Mouse (Mus musculus): ENCODE measurements at regions not wholly inside any gene's neighbourhood (a gene's known extent, or its start where the extent isn't known, plus 50 kb on each side); places are given as distances from the start of the nearest gene placed in this dataset.
A peak's percentile ranks its signal among the peaks of the same experiment; 100 is the strongest.

- DNase-seq (ENCODE audit: low spot score in 2 of 2): no peak
Measured at GRCm38 (mm10) chr4:142956832-142957429, 255.9 kb downstream of the Prdm2 start.

- DNase-seq (ENCODE audit: low spot score in 2 of 2): no peak
Measured at GRCm38 (mm10) chr4:142956376-142956775, 256.4 kb downstream of the Prdm2 start.

GRCm38 (mm10) chr4:142953724-142954123, 259.1 kb downstream of the Prdm2 start:
- peak in 1 of 2 experiments; percentile 11 for DNase-seq (ENCODE audit: low spot score in 2 of 2)

GRCm38 (mm10) chr4:142952879-142953278, 259.9 kb downstream of the Prdm2 start:
- no peak for DNase-seq (ENCODE audit: low spot score in 2 of 2)

- DNase-seq (ENCODE audit: low spot score in 2 of 2): no peak
Measured at GRCm38 (mm10) chr4:142947673-142948072, 265.1 kb downstream of the Prdm2 start.

- no peak for DNase-seq (ENCODE audit: low spot score in 2 of 2)
Measured at GRCm38 (mm10) chr4:142933627-142934026, 279.2 kb downstream of the Prdm2 start.

GRCm38 (mm10) chr4:142929245-142929644, 283.6 kb downstream of the Prdm2 start:
- no peak for DNase-seq (ENCODE audit: low spot score in 2 of 2)

- DNase-seq (ENCODE audit: low spot score in 2 of 2): peak in 1 of 2 experiments; percentile 12
Measured at GRCm38 (mm10) chr4:142927328-142928108, 285.3 kb downstream of the Prdm2 start.

GRCm38 (mm10) chr4:142925111-142925510, 287.7 kb downstream of the Prdm2 start:
- no peak for DNase-seq (ENCODE audit: low spot score in 2 of 2)

- DNase-seq (ENCODE audit: low spot score in 2 of 2): no peak
Measured at GRCm38 (mm10) chr4:142909355-142909947, 303.3 kb downstream of the Prdm2 start.

GRCm38 (mm10) chr4:142908782-142909181, 304.0 kb downstream of the Prdm2 start:
- no peak for DNase-seq (ENCODE audit: low spot score in 2 of 2)

GRCm38 (mm10) chr4:142903356-142904032, 309.3 kb downstream of the Prdm2 start:
- DNase-seq (ENCODE audit: low spot score in 2 of 2): no peak

- DNase-seq (ENCODE audit: low spot score in 2 of 2): no peak
Measured at GRCm38 (mm10) chr4:142900792-142901191, 312.0 kb downstream of the Prdm2 start.

- DNase-seq (ENCODE audit: low spot score in 2 of 2): no peak
Measured at GRCm38 (mm10) chr4:142898994-142899393, 313.8 kb downstream of the Prdm2 start.

GRCm38 (mm10) chr4:142890711-142891110, 322.1 kb downstream of the Prdm2 start:
- DNase-seq (ENCODE audit: low spot score in 2 of 2): peak in 1 of 2 experiments; percentile 55

- DNase-seq (ENCODE audit: low spot score in 2 of 2): no peak
Measured at GRCm38 (mm10) chr4:142888891-142889290, 323.9 kb downstream of the Prdm2 start.

GRCm38 (mm10) chr4:142887876-142888275, 324.9 kb downstream of the Prdm2 start:
- peak in 1 of 2 experiments; percentile 69 for DNase-seq (ENCODE audit: low spot score in 2 of 2)

- DNase-seq (ENCODE audit: low spot score in 2 of 2): peak; percentile 74
Measured at GRCm38 (mm10) chr4:142880323-142880759, 332.5 kb downstream of the Prdm2 start.

- DNase-seq (ENCODE audit: low spot score in 2 of 2): no peak
Measured at GRCm38 (mm10) chr4:142876151-142876550, 336.6 kb downstream of the Prdm2 start.

GRCm38 (mm10) chr4:142875105-142875504, 337.7 kb downstream of the Prdm2 start:
- no peak for DNase-seq (ENCODE audit: low spot score in 2 of 2)

- DNase-seq (ENCODE audit: low spot score in 2 of 2): no peak
Measured at GRCm38 (mm10) chr4:142866341-142866740, 346.5 kb downstream of the Prdm2 start.

- no peak for DNase-seq (ENCODE audit: low spot score in 2 of 2)
Measured at GRCm38 (mm10) chr4:142865593-142865992, 347.2 kb downstream of the Prdm2 start.
